Mouse (Mus musculus): ENCODE results near the gene Rmnd1.

The Rmnd1 gene

DNA sequence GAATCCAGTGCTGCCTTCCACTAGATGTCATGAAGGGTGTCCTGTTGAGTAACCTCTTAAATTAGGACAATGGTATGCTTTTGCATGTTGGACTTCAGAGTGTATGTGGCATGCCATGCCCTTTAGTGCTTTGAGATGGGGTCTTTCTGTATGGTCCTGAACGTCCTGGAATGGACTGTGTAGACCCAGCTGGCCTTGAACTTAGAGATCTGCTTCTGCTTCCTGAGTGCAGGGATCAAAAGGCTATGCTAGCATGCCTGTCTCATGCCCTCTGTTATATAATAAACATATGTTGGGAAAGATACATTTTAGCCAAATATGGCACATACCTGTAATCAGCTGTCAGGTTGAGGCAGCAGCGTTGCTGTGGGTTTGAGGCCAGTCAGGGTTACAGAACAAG, 41.6 kb downstream of the Rmnd1 start:
- no peak for DNase-seq

DNA sequence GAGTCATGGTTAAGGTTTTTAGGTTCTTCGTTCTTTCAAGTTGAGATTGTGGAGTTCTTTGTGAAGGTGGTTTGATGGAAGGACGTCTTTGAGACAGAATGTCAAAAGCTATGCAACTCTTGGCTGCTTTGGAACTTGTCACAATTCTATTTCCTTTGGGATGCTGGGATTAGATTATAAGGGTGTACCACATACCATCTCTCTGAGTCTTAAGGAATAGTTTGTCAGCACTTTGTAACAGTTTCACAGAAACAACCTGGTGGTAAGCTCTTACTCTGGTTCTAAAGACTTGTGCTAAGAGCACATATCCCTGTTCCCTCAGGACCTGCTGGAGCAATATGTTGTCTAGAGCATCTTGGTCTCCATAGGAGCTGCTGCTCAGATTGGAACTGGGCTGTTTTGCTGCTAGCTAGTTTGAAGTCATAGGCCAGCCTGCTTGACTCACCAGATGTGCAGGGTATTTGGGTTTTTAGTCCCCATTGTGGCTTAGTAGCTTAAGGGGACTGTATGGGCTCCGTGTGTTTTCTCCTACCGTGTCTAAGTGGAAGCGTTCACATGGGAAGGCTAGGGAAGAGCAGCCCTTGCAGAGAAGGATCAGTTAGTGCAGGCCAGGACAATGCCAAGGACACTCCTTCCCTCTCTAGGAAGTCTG, 42.6 kb downstream of the Rmnd1 start:
- no peak for DNase-seq

DNA sequence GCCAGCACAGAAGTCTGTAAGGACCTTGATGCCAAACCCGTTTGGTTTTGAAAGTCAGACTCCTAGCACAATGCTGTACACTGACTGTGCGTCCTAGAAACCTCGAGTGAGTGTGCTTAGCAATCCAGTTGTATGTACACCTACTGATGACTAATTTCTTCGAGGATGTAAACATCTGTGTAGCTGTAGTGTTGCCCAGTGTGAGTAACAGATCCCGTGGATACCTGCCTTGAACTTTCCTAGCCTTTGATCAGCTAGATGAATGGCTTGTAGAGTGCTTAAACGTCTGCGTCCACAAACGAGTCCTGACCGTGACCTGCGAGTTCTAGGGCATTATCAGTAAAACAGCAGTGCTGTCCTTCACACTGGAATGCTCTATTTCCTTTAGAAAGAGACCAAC, 43.2 kb downstream of the Rmnd1 start:
- DNase-seq: no peak

DNA sequence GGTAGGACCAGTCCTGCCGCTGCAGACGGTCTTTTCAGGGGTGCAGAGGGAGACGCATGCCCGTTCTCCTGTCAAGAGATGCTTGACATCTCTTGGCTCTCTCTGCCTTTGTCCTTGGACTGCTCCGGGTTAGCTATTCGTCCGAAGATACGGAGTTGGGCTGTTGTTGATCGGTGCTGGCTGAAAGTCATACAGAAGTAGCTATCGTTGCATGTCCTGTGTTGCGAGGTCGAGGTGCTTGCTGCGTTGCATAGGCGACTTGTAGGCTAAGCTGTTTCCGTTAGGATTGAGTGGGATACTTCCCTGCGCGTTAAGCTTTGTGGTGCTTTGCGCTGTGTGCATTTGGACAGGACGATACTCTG, 43.8 kb downstream of the Rmnd1 start:
- no peak for DNase-seq

DNA sequence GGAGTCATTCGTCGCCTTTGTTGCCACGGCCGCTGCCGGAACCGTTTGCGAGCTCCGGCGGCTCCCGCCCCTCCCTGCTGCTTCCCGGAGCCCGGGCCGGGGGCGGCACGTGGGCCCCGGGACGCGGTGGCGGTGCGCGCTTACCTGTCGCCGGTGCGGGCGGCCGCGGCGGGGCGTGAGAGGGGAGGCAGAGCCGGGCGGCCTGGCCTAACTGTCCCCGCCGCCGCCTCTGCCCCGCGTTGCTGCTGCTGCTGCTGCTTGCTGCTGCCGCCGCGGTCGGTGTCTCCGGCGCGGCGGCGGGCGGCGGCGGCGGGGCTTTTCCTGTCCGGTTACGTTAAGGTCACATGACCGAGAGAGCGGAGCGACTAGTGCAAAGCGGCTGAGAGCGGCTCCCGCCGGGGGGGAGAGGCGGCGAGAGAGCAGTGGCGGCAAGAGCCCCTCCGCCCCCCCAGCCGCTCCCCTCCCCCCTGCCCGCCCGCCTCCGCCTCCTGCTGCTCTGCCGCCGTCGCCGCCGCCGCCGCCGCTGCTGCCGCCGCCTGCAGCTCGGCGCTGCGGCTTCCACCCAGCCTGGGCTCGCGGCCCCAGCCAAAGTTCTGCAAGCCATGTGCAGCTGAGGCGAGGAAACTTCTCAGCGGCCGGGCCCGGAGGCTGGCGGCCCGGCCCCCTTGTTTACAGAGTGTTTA, 44.3 kb downstream of the Rmnd1 start, which contains the start of gene Zbtb2:
Gene Zbtb2, minus strand, starts transcription at position 408 of the 683 bp plus-strand sequence.
- peak; percentile 81 for DNase-seq

DNA sequence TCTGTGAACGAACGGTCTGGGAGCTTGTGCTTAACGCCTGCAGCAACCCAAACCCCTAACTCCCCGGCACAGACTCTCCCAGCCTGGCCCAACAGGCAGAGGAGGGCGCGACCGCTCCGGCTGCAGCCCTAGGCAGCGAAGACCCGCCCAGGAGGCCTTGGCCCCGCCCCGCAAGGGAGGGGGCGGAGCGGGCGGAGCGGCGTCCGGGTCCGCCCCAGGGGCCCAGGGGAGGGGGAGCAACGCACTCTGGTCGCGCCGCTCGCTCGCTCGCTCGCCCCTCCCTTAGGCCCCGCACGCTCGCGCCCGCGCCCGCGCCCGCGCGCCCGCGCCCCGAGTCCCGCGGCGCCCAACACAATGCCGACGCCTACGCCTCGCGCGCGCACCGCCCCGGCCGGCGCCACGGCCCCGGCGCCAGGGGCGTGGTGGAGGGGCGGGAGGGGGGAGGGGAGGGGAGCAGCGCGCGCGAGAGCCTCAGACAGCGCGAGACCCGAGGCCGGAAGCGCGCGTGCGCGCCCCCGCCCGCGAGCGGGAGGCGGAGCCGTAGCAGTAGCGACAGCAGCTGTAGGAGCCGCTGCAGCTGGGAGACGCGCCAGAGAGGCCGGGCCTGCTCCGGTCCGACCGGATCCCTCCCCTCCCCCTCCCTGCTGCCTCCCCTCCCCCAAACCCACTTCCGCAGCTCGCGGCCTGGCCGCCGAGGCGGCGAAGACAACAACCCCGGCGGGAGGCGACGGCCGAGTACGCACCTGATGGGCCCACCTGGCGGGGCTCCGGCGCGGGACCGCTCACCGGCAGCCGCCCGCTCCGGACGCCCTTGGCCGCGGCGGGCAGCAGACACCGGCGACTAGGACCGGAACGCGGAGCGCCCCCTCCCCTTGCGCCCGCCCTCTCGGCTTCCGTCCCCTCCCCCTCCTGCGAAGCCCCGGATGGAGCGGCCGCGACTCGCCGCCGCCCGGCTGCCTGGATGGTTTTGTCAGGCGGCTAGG, 45.3 kb downstream of the Rmnd1 start:
- peak; percentile 97 for DNase-seq

DNA sequence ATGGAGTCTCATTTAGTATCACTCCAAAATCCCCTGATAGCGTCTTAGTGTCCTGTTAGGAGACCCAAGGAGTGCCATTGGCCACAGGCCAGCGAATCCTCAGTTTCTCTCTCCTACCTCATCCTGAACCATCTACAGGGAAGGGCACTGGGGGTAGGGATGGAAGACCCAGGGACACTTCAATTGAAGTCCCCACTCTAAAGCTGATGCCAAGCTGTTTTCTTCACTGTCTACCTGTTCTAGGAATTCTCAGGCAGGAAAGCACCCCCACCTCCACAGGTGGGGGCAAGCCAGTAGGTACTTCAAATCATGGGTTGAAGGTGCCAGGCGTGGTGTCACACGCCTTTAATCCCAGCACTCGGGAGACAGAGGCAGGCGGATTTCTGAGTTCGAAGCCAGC, 47.9 kb downstream of the Rmnd1 start:
- no peak for DNase-seq

DNA sequence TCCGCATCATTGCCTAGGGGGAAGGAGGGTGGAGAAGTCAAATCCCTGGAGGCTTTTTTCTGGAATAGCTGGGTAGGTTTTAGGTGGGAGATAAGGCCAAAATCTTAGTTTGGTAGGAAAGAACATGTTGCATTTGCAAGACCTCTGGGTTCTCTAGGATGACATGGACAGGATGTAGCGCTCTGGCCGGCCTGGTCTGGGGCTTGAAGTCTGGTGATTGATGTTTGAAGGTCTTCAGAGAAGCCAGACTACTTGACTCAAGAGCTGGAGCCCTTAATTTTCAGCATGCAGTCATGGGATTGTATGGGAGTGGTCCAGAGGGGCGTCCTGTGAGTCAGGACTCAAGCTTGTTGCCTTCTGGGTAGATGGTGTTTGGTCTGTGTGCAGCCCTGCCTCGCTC, 51.4 kb downstream of the Rmnd1 start:
- DNase-seq: no peak

DNA sequence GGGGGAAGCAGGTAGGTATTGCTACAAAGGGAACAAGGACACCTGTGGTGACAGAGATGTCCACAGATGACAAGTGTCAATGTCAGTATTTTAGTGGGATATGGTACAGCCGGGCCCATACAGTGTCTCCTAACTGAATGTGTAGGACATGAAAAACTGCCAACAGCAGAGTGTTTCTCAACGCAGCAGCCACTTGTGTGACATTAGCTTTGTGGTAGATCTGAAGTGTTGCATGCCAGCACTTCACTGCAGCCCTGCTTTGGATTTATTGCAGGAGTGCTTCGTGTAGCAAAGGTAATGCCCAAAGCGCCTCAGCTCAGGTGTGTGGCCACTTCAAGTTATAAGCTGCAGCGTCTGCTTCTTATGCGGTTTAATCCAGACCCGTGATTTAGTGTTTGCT, 55.3 kb downstream of the Rmnd1 start:
- no peak for DNase-seq

DNA sequence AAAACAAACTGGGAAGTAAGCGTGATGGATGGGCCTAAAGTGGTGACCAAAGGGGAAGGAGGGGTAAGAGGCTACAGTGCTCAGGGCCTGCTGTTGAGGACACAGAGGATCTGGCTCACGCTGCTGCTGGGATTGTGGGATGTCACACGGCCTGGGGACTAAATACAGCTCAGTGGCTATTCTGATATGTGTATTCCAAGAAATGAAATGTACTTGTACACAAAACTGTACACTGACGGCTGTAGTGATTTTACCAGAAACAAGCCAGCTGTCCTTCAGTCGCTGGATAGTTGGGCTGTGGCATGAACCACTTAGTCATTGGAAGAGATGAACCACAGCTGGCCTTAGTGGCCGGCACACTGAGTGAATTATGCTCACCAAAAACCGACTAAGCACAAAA, 55.7 kb downstream of the Rmnd1 start:
- no peak for DNase-seq

DNA sequence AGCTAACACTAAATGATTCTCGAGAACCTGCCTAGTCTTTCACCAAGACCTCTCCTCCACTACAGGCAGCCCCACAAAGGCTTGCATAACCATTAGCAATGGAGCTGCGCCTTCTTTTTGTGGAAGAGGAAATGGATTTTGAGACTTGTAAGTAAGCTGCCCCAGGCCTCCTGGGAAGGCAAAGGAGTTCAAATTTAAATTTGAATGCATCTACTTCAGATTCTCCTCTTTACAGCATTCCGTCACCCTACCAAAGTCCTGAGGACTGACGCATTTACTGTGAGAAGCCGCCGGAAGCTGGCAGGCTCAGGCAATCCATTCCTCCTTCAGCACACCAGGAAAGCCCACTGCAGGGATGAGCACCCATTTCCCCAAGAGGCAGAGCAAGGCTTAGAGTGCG, 56.9 kb downstream of the Rmnd1 start:
- DNase-seq: no peak

DNA sequence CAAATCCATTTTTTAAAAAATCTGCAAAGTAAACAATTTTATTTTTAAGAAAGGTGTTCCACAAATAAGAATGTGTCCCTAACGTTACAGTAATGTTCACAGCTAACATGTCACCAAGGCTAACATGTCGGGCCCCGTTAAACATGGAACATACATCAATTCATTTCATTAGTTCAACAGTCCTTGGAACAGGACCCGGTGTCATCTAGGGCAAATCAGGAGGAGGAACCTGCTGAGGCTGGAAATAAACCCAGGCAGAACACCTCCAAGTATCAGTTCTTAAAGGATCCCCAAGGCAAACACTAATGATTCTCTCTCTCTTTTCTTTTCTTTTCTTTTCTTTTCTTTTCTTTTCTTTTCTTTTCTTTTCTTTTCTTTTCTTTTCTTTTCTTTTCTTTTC, 57.5 kb downstream of the Rmnd1 start:
- DNase-seq: no peak

DNA sequence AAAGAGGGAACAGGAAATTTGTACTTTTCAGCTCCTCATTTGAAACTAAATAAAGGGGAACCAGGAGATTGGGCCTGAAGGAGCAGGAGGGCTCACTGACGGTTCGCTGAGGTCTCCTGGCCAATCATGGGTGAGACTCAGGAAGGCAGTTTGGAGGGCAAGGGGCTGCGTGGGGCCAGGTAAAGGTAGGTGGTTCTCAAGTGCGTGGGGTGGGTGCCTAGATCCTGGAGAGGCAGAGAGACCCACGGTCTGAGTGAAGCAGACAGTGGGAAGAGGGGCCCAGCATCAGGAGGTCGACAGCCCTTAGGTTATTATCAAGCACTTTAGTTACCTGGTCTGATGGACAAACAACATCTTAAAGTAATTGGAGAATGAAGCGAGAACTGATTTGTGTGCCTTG, 57.9 kb downstream of the Rmnd1 start:
- DNase-seq: no peak

DNA sequence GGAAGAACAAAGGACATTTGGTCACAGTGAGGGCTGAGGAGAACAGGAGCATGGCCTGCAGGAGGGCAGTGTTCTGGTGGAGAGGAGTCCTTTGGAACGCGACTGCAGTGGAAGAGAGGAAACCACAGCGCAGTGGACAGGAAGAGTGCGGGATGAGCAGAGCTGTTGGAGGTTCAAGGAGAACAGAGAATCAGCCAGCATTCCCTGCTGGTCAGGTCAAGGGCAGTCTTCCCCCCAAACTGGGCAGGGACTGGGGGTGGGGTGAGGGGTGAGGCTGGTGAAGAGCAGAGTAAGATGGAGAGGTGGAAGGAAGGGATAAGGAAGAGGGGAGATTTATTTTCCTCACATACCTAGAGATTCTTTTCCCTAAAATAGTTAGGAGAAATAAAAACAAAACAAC, 58.6 kb downstream of the Rmnd1 start:
- DNase-seq: no peak

DNA sequence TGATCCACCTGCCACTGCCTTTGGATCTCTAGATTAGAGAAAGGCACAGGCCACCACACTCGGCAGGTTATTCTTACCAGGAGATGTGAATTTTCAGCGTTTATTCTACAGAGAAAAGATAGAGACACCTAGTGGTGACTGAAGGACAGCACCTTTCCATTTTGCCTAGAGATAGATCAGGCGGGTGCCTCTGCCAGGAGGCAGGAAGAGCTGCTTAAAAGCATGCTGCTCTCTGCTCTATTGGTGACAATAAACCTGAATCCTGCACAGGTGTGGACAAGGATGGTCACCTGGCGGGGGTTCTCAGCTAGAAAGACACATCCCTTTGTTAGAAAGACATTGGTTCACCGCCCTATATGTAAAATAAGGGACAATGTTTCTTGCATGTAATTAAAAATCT, 60.2 kb downstream of the Rmnd1 start:
- peak; percentile 71 for DNase-seq

DNA sequence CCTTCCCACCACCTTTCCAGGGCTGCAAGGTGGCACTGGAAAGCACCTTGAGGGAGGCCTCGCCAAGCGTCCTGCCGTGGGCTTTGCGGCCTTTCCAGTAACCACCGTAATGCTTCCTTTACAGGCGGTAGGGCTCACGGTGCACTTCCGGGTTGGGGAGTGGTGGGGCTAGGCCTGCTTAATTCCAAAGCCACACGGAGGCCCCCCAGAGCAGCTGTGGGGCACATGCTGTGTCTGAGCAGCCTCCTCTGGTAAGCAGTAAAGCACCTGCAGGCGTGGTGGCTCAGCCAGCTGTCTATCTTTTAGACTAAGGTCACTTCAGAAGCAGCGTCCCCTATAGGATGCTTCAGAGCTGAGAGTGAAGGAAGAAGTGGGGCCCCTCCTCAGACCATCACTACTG, 62.1 kb downstream of the Rmnd1 start:
- DNase-seq: peak; percentile 68

DNA sequence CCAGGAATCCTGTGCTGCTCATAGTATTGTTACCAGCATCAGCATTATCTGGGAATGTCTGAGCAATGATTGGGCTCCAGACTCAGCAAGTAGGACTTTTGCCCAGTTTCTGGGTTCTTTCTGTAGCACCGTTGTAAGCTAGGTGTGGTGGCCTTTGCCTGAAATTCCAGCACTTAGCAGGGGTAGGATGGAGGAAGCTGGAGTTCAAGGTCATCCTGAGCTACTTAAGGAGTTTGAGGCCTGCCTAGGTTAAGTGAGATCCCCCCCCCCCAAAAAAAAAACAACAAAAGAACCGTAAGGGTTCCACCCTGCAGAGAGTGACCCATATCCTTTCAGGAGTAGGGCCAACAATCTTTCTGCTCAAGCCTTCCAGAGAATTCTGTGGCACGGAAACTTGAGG, 67.6 kb downstream of the Rmnd1 start:
- DNase-seq: no peak

DNA sequence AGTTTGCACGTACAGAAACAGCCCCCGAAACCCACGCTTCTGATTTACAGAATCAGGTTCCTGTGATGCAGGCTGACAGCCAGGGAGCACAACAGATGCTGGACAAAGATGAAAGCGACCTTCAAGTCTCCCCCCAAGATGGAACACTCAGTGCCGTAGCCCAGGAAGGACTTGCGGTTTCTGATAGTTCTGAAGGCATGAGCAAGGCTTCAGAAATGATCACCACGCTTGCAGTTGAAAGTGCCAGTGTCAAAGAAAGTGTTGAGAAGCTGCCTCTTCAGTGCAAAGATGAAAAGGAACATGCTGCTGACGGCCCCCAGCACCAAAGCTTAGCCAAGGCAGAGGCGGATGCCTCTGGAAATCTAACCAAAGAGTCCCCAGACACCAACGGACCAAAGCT, 74.8 kb downstream of the Rmnd1 start:
- DNase-seq: no peak

DNA sequence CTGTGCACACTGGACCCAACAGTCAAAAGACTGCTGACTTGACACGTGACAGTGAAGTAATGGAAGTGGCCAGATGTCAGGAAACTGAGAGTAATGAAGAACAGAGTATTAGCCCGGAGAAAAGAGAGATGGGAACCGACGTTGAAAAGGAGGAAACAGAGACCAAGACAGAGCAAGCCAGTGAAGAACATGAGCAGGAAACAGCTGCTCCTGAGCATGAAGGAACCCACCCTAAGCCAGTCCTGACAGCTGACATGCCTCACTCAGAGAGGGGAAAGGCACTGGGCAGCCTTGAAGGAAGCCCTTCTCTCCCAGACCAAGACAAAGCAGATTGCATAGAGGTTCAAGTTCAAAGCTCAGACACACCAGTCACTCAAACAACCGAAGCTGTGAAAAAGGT, 75.5 kb downstream of the Rmnd1 start:
- peak; percentile 42 for DNase-seq

DNA sequence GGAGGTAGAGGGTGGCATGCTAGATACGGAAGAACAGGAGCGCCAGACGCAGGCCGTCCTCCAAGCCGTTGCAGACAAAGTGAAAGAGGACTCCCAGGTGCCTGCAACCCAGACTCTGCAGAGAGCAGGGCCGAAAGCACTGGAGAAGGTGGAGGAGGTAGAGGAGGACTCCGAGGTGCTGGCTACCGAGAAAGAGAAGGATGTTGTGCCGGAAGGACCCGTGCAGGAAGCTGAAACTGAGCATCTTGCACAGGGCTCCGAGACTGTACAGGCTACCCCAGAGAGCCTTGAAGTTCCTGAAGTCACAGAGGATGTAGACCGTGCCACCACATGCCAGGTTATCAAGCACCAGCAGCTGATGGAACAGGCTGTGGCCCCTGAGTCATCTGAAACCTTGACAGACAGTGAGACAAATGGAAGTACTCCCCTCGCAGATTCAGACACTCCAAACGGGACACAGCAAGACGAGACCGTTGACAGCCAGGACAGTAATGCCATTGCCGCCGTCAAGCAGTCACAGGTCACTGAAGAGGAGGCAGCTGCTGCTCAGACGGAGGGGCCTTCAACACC, 76.2 kb downstream of the Rmnd1 start:
- peak; percentile 50 for DNase-seq

DNA sequence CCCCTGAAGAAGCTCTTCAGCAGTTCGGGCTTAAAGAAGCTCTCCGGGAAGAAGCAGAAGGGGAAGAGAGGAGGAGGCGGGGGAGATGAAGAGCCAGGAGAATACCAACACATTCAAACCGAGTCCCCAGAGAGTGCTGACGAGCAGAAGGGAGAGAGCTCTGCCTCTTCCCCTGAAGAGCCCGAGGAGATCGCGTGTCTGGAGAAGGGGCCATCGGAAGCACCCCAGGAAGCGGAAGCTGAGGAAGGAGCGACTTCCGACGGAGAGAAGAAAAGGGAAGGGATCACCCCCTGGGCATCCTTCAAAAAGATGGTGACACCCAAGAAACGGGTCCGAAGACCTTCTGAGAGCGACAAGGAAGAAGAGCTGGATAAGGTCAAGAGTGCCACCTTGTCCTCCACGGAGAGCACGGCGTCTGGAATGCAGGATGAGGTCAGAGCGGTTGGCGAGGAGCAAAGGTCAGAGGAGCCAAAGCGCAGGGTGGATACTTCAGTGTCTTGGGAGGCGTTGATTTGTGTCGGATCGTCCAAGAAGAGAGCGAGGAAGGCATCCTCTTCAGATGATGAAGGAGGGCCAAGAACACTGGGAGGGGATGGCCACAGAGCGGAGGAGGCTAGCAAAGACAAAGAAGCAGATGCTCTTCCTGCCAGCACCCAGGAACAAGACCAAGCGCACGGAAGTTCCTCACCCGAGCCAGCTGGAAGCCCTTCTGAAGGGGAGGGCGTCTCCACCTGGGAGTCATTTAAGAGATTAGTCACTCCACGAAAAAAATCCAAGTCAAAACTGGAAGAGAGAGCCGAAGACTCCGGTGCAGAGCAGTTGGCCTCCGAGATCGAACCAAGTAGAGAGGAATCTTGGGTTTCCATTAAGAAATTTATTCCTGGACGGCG, 77.6 kb downstream of the Rmnd1 start:
- DNase-seq: no peak
